Mouse (Mus musculus) T-cell, adult 66 days (primary cell): ENCODE results near the gene Zcchc8. TPM values are rescaled to one million over a fixed set of nuclear protein-coding genes. Genes with fewer than 3 reads are reported as not detected.

ENCODE experiments used
- total RNA-seq, 2 experiments: library from RNA; stranded (reverse); gene quantifications; 3 replicates in 1 of 2; 4 replicates in 1 of 2; pipeline ENCODE4 v1.2.4; 2023

Gene Zcchc8
- 10 to 100 TPM; 76.1 to 90.2 TPM for total RNA-seq

GRCm38 (mm10) chr5:123720328-123721311 is at the start of gene Zcchc8:
Gene Zcchc8 (minus strand): TSS chr5:123721100.

GRCm38 (mm10) chr5:123749065-123750064 is 28.5 kb upstream of the Zcchc8 start, which contains the start of the genes Rsrc2 and Kntc1:
Gene Rsrc2 (minus strand): TSS chr5:123749414.
Gene Kntc1 (plus strand): TSS chr5:123749716.

DNA sequence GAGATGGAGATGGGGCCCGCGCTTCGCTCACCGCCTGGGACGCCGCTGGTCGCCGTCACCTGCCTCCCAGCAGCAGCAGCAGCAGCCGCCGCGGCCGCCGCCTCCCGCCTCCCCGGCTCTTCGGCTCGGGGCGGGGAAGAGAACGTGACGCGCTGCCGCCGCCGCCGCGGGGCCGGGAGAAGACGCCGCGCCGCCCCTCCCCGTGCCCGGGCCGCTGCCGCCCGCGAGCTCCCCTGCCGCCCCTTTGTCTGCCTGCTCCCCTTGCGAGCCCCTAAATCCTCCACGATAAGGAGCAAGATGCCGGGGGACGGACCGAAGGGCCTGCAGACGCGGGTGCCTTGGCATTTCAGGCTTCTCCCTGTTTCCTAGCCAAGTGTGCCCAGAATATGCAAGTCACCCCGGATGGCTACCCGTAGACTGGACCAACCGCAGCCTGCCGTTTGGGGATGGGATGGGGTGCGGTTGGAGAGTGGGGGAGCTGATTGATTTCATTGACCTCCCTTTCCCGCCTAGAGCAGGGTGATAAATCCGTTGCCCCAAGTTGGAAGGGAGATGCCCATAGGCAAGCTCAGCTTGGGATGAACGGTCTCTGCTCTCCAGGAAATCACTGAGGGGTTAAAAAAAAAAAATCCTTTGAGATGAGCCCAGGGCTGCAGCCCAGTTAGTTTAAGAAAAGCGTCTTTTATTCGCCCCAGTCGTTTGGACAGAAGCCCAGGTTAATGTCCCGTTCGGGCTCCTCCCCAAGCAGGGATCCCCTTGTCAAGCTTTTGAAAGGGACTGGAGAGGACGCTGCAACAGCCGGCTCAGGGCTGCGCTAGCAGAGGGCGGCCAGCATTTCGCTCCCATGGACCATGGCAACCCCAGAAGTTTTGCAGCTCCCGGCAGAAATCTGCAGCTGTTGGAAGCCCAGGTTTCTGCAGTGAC is 36.4 kb downstream of the Zcchc8 start, which contains the start of gene Clip1:
TSS of gene Clip1 (minus strand) at position 398 of the 924 bp plus-strand sequence.

Other genes starting within 250 kb of the Zcchc8 start
- gene Lrrc43, start 231.8 kb downstream of the Zcchc8 start, total RNA-seq, result not detected
- not detected for gene Il31, start 231.6 kb downstream of the Zcchc8 start, total RNA-seq
- not detected for gene B3gnt4, start 210.6 kb downstream of the Zcchc8 start, total RNA-seq
- 10 to 100 TPM; 67.1 to 73.2 TPM for gene Diablo, start 196.9 kb downstream of the Zcchc8 start, total RNA-seq
- 1 to 10 TPM; 5.8 to 8.8 TPM for gene Gm49027, start 195.6 kb downstream of the Zcchc8 start, total RNA-seq
- gene Vps33a, start 148.1 kb downstream of the Zcchc8 start, total RNA-seq, result 10 to 100 TPM; 46.0 to 53.6 TPM
- gene Clip1, start 36.5 kb downstream of the Zcchc8 start, total RNA-seq, result 10 to 100 TPM; 76.2 to 90.8 TPM
- gene Rsrc2, start 28.3 kb upstream of the Zcchc8 start, total RNA-seq, result 100 to 1,000 TPM; 200 to 220 TPM
- gene Kntc1, start 28.6 kb upstream of the Zcchc8 start, total RNA-seq, result 1 to 10 TPM; 3.4 to 4.6 TPM
- gene Hcar2, start 144.4 kb upstream of the Zcchc8 start, total RNA-seq, result not detected
- not detected for gene Hcar1, start 158.9 kb upstream of the Zcchc8 start, total RNA-seq
- 10 to 100 TPM; 35.2 to 40.4 TPM for gene Denr, start 186.1 kb upstream of the Zcchc8 start, total RNA-seq
- gene Gm43518, start 206.3 kb upstream of the Zcchc8 start, total RNA-seq, result 1 to 10 TPM in 1 of 2 experiments, not detected in 1; 1.4 TPM
- gene Ccdc62, start 209.6 kb upstream of the Zcchc8 start, total RNA-seq, result 1 to 10 TPM; 4.3 to 5.2 TPM